Comparison of ENCODE assay signal across 10 mouse cellular contexts in genomic region chr7:44602443-44602842, GRCm38 (mm10). TPM values are rescaled to one million over a fixed set of nuclear protein-coding genes. Genes with fewer than 3 reads are reported as not detected.
DNase-seq lines count a peak whose midpoint lies in the region; ATAC-seq and TF ChIP-seq lines count a peak whose summit lies in the region.
"Had no signal": no experiment of that assay in that cellular context is flagged by ENCODE, and none has a peak within 500 bp of the region (broad histone marks: within the 10 kb centered on the region; RNA-seq: fewer than 3 reads in every experiment).

No protein-coding gene starts in this region.

- DNase-seq in cerebellum, adult 2 months: peak; percentile 81 to 85
- DNase-seq in forebrain, embryonic 11.5 days (ENCODE audit: low spot score): peak; percentile 67
- peak; percentile 69 to 77 for DNase-seq in layer of hippocampus, postnatal 10 days (ENCODE audit: low spot score in 2 of 2)
- DNase-seq in retina, embryonic 14.5 days (ENCODE audit: low spot score): peak; percentile 44
- DNase-seq in heart, postnatal 14 days: no peak
- DNase-seq in heart, postnatal 36 days: no peak
- no peak for DNase-seq in lung, postnatal 4 days

- no peak for TF ChIP-seq CTCF in cerebellum, adult 2 months (IDR thresholded peaks at IDR 0.05; ENCODE audit: borderline replicate concordance, insufficient read depth, low read depth, low read length)

- no peaks in the 10 kb centered on the region for H3K27me3 ChIP-seq in cerebellum, adult 2 months (ENCODE audit: control insufficient read depth, insufficient read depth, low read length)
- H3K27me3 ChIP-seq in forebrain, embryonic 11.5 days (ENCODE audit: control insufficient read depth, insufficient read depth, low read length): peaks cover 15% of the 10 kb centered on the region

- H3K4me3 ChIP-seq in cerebellum, adult 2 months (replicated peaks; ENCODE audit: insufficient read depth, low read depth, low read length): no peak overlapping the region
- H3K4me3 ChIP-seq in forebrain, embryonic 11.5 days (ENCODE audit: low read depth, low read length): no peak overlapping the region
- H3K4me3 ChIP-seq: limb, embryonic 13.5 days had no signal

- no peak overlapping the region; the same call in 1 of the 2 replicates for H3K9ac ChIP-seq in forebrain, embryonic 11.5 days (ENCODE audit: low read length)
- H3K9ac ChIP-seq: embryonic facial prominence, embryonic 15.5 days had no signal

- H3K9me3 ChIP-seq in forebrain, embryonic 11.5 days (ENCODE audit: control insufficient read depth, low read length): no peaks in the 10 kb centered on the region
- H3K9me3 ChIP-seq: embryonic facial prominence, embryonic 15.5 days; limb, embryonic 13.5 days had no signal

- intact Hi-C loops in heart, postnatal 14 days (cut with DNase I): no loop called here
- intact Hi-C loops in heart, postnatal 36 days (cut with DNase I): no loop called here

- H3K27ac ChIP-seq in cerebellum, adult 2 months (ENCODE audit: insufficient read depth, low read length): peak overlapping the region; percentile 91
- H3K27ac ChIP-seq in forebrain, embryonic 11.5 days (ENCODE audit: low read depth, low read length): no peak overlapping the region
- H3K27ac ChIP-seq: embryonic facial prominence, embryonic 15.5 days; limb, embryonic 13.5 days had no signal

- no peaks in the 10 kb centered on the region for H3K36me3 ChIP-seq in forebrain, embryonic 11.5 days (ENCODE audit: control insufficient read depth, insufficient read depth, low read length)
- H3K36me3 ChIP-seq: embryonic facial prominence, embryonic 15.5 days; limb, embryonic 13.5 days had no signal

- WGBS in cerebellum, adult 2 months: 5% methylated on average over 11 of the region's 11 CpGs
- 17% methylated on average over 11 of the region's 11 CpGs for WGBS in forebrain, embryonic 11.5 days

- H3K4me1 ChIP-seq in cerebellum, adult 2 months (ENCODE audit: control insufficient read depth, insufficient read depth, low read length): peaks cover 66% of the 10 kb centered on the region
- H3K4me1 ChIP-seq in forebrain, embryonic 11.5 days (replicated peaks; ENCODE audit: control insufficient read depth, insufficient read depth, low read length): peaks cover 16% of the 10 kb centered on the region

- TF ChIP-seq POLR2A in cerebellum, adult 2 months (IDR thresholded peaks at IDR 0.05; ENCODE audit: borderline replicate concordance, insufficient read depth, low read length): 0 out of 2 replicates have a peak, but pooled peaks have one; percentile 7

- peak overlapping the region; percentile 22; the same call in 1 of the 2 replicates for H3K4me2 ChIP-seq in forebrain, embryonic 11.5 days (ENCODE audit: low read depth, low read length, severe bottlenecking)

- ATAC-seq in forebrain, embryonic 11.5 days (replicated peaks; ENCODE audit: low FRiP score): no peak
- ATAC-seq in monocyte, adult 5-6 weeks (replicated peaks; ENCODE audit: insufficient number of reproducible peaks, low FRiP score, low TSS enrichment, poor library complexity, severe bottlenecking): no peak

RNA-seq across cellular contexts. Expression of gene Kcnc3, which starts 12.0 kb away (rescaled TPM):
- 368 and 423 TPM in 2 replicates for polyA plus RNA-seq in cerebellum, adult 2 months (2012; rRNA removed)
- 1.8 and 2.0 TPM in 2 replicates for polyA plus RNA-seq in forebrain, embryonic 11.5 days (2014; fragmentation: Nextera tagmentation; extraction: Ambion mirVana)
- 100 to 1,000 TPM in 1 of 2 experiments, 10 to 100 TPM in 1; 93.0 to 106 TPM for total RNA-seq in layer of hippocampus, postnatal 10 days (2021)
- 1 to 10 TPM; 1.3 to 1.5 TPM for total RNA-seq in heart, postnatal 14 days (2021)
- 1 to 10 TPM; 2.0 to 2.3 TPM for total RNA-seq in heart, postnatal 36 days (2021)
- total RNA-seq in monocyte, adult 5-6 weeks (2017): 0.19 to 0.43 TPM (median 0.38 TPM) in 3 replicates

RNA-seq across cellular contexts. Expression of gene Napsa, which starts 30.3 kb away (rescaled TPM):
- polyA plus RNA-seq in cerebellum, adult 2 months (2012; rRNA removed): 0.26 and 0.43 TPM in 2 replicates
- polyA plus RNA-seq in forebrain, embryonic 11.5 days (2014; fragmentation: Nextera tagmentation; extraction: Ambion mirVana): 0.68 and 0.92 TPM in 2 replicates
- under 1 TPM in 1 of 2 experiments, not detected in 1; 0.98 TPM for total RNA-seq in layer of hippocampus, postnatal 10 days (2021)
- under 1 TPM; 0.46 to 0.60 TPM for total RNA-seq in heart, postnatal 14 days (2021)
- total RNA-seq in heart, postnatal 36 days (2021): under 1 TPM; 0.43 to 0.78 TPM
- total RNA-seq in monocyte, adult 5-6 weeks (2017): 162 to 248 TPM (median 207 TPM) in 3 replicates

RNA-seq across cellular contexts. Expression of gene Nr1h2, which starts 48.7 kb away (rescaled TPM):
- polyA plus RNA-seq in cerebellum, adult 2 months (2012; rRNA removed): 106 and 109 TPM in 2 replicates
- polyA plus RNA-seq in forebrain, embryonic 11.5 days (2014; fragmentation: Nextera tagmentation; extraction: Ambion mirVana): 72.3 and 76.4 TPM in 2 replicates
- 10 to 100 TPM; 58.3 to 67.3 TPM for total RNA-seq in layer of hippocampus, postnatal 10 days (2021)
- total RNA-seq in heart, postnatal 14 days (2021): 10 to 100 TPM; 49.1 to 53.5 TPM
- total RNA-seq in heart, postnatal 36 days (2021): 10 to 100 TPM; 48.2 to 50.8 TPM
- 140 to 243 TPM (median 153 TPM) in 3 replicates for total RNA-seq in monocyte, adult 5-6 weeks (2017)

RNA-seq across cellular contexts. Expression of gene Pold1, which starts 53.8 kb away (rescaled TPM):
- polyA plus RNA-seq in cerebellum, adult 2 months (2012; rRNA removed): 21.6 and 25.1 TPM in 2 replicates
- 124 and 133 TPM in 2 replicates for polyA plus RNA-seq in forebrain, embryonic 11.5 days (2014; fragmentation: Nextera tagmentation; extraction: Ambion mirVana)
- total RNA-seq in layer of hippocampus, postnatal 10 days (2021): 10 to 100 TPM; 10.3 to 13.6 TPM
- 10 to 100 TPM; 14.5 to 16.0 TPM for total RNA-seq in heart, postnatal 14 days (2021)
- 10 to 100 TPM; 11.9 to 14.0 TPM for total RNA-seq in heart, postnatal 36 days (2021)
- 16.1 to 42.8 TPM (median 23.8 TPM) in 3 replicates for total RNA-seq in monocyte, adult 5-6 weeks (2017)

Comparison
In these comparisons a context has a peak if more than half of its experiments do, and no peak if none do; other contexts are left out.
1. DNase-seq: peak in cerebellum, adult 2 months (2 of 2), forebrain, embryonic 11.5 days (single experiment), layer of hippocampus, postnatal 10 days (2 of 2) and retina, embryonic 14.5 days (single experiment); none in heart, postnatal 14 days (0 of 2), heart, postnatal 36 days (0 of 2) and lung, postnatal 4 days (0 of 2).
2. RNA of gene Kcnc3, which starts 12.0 kb away (total RNA-seq): 93.0 to 106 TPM in layer of hippocampus, postnatal 10 days; 2.0 to 2.3 TPM in heart, postnatal 36 days, 1.3 to 1.5 TPM in heart, postnatal 14 days and 0.19 to 0.43 TPM in monocyte, adult 5-6 weeks; every median in the first group is over 10 times any median in the second.
3. RNA of gene Napsa, which starts 30.3 kb away (total RNA-seq): 162 to 248 TPM in monocyte, adult 5-6 weeks; 0.98 TPM in layer of hippocampus, postnatal 10 days, 0.43 to 0.78 TPM in heart, postnatal 36 days and 0.46 to 0.60 TPM in heart, postnatal 14 days; every median in the first group is over 10 times any median in the second.